Mouse (Mus musculus): Measurements from ENCODE around the gene Wwc1. TPM values are rescaled to one million over a fixed set of nuclear protein-coding genes. Genes with fewer than 3 reads are reported as not detected.

Wwc1 gene
- polyA plus RNA-seq, 1 experiment from 2014 or later: 2.0 TPM

DNA sequence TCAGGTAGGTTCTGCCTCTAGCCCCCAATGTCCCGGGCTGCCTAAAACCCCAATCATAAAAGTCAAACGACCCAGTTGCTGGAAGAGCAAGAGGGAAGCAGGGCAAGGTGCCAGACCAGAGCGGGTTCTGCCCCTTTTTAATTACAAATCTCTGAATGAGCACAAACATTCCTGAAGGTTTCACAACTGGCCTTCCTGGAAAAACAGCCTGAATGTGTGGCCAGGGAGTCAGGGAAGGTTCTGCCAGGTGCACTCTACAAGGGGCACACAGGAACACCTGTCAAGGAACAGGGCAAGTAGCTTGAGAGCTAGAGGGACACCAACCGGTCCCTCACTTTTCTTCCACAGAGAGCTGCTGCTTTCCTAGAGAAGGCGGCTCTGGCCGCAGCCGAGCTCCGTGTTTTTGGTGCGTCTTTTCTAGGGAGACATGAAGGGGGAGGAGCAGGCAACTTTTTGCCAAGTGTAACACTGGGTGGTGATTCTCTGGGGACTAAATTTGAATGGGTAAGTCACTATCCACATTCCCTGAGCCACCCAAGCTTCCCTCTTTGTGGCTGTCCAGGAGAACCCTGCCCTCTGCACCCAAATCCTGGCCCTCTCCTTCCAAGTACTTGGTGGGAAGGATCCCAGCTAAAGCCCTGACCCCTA is 60.3 kb downstream of the Wwc1 start:
- H3K9ac ChIP-seq (ENCODE audit: low read length): no peak overlapping the region
- H3K27ac ChIP-seq (replicated peaks in 1 of 2; ENCODE audit: control insufficient read depth in 1 of 2, insufficient read depth in 1 of 2, low read depth in 2 of 2, low read length in 2 of 2): no peak overlapping the region
- ATAC-seq (ENCODE audit: insufficient number of reproducible peaks, insufficient read depth, low FRiP score, low read depth): no peak
- no peak overlapping the region for H3K4me2 ChIP-seq (ENCODE audit: low read length)
- 67% methylated on average over 9 of the region's 9 CpGs for WGBS
- no peaks in the 10 kb centered on the region for H3K36me3 ChIP-seq (ENCODE audit: control insufficient read depth, insufficient read depth, low read length)
- H3K9me3 ChIP-seq (ENCODE audit: control insufficient read depth, low read length): no peaks in the 10 kb centered on the region
- H3K27me3 ChIP-seq (ENCODE audit: control insufficient read depth, insufficient read depth, low read length): no peaks in the 10 kb centered on the region
- no peak overlapping the region for H3K4me3 ChIP-seq (ENCODE audit: control insufficient read depth in 1 of 2, insufficient read depth in 1 of 2, low read depth in 1 of 2, low read length in 2 of 2)
- H3K4me1 ChIP-seq (ENCODE audit: control insufficient read depth in 2 of 2, insufficient read depth in 2 of 2, low read length in 2 of 2): peaks cover 4 to 7% of the 10 kb centered on the region in 2 experiments; a peak in 3 of 4 replicates

DNA sequence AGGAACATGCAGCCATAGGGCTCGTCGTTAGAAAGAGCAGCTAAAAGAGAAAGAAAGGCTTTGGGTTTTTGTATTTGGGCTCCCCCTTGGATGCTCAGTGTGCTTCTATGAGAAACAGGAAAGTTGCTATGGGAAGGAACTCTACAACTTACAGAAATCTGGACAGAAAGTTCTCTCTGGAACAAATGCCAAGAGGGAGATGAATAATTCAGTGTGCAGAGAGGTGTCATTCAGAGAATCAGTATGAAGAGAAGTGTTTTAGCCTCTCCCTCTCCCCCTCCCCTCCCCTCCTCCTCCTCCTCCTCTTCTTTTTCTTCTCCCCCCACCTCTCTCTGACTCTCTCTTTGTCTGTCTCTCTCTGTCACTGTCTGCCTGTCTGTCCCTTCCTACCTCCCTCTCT is 60.9 kb downstream of the Wwc1 start:
- no peak for ATAC-seq (ENCODE audit: insufficient number of reproducible peaks, insufficient read depth, low FRiP score, low read depth)
- 64% methylated on average over 2 of the region's 2 CpGs for WGBS
- Histone ChIP-seq H3K9ac (ENCODE audit: low read length) (no peak overlapping the region), H3K27ac (replicated peaks in 1 of 2; ENCODE audit: control insufficient read depth in 1 of 2, insufficient read depth in 1 of 2, low read depth in 2 of 2, low read length in 2 of 2) (no peak overlapping the region), H3K9me3 (ENCODE audit: control insufficient read depth, low read length) (no peaks in the 10 kb centered on the region), H3K4me2 (ENCODE audit: low read length) (no peak overlapping the region), H3K4me1 (ENCODE audit: control insufficient read depth in 2 of 2, insufficient read depth in 2 of 2, low read length in 2 of 2) (peaks cover 4 to 7% of the 10 kb centered on the region in 2 experiments; a peak in 2 of 4 replicates), H3K27me3 (ENCODE audit: control insufficient read depth, insufficient read depth, low read length) (no peaks in the 10 kb centered on the region), H3K4me3 (ENCODE audit: control insufficient read depth in 1 of 2, insufficient read depth in 1 of 2, low read depth in 1 of 2, low read length in 2 of 2) (no peak overlapping the region), H3K36me3 (ENCODE audit: control insufficient read depth, insufficient read depth, low read length) (no peaks in the 10 kb centered on the region)

DNA sequence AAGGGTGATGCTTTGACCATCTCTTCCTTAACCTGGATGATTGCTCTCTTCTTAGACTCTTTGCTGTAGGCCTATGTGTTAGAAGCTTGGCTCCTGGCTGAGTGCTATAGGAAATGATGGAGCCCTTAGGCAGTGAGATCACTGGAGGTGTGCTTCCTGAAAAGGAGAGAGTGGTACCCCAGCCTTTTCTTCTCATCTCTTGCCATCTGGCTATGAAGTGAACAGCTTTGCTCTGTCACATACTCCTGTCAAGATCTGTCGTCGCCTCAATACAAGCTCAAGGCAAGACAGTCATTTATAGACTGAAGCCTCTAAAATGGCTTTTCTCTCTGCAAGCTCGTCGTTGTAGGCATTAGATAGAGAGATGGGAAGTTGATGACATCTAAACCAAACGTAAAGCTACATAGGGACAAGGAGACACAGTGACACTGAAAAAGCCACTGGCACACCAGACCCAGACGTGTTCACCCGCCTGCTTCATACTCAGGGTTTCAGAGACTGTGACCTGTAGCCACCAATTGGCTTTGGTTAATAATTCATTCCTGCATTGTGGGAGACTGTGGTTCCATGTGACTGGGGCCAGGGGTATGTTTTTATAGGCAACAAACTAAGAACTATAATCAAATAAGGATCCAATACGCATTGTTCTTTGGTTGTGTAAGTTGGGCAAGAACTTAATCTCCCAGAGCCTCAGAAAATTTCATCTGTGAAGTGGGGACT is 63.7 kb downstream of the Wwc1 start:
- no peak for ATAC-seq (ENCODE audit: insufficient number of reproducible peaks, insufficient read depth, low FRiP score, low read depth)
- Histone ChIP-seq H3K27me3 (ENCODE audit: control insufficient read depth, insufficient read depth, low read length) (no peaks in the 10 kb centered on the region), H3K27ac (replicated peaks in 1 of 2; ENCODE audit: control insufficient read depth in 1 of 2, insufficient read depth in 1 of 2, low read depth in 2 of 2, low read length in 2 of 2) (no peak overlapping the region)

DNA sequence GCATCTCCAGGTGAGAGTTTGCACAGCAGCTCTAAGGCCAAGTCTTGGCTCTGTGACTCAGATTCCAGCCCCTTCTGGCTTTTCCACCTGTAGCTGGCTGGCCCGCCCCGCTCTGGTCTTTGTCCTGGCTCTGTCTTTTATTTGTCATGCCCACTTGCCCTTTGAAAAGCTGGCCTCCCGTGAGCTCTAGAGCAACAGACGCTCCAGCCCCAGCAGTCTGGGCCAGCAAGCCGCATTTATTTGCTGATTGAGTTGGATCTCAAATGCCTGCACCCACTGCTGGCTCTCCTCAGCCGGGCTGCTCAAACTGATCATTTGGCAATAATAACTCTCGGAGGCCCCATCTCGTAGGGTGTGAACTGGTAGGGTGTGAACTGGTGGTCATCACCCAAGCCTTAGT is 64.8 kb downstream of the Wwc1 start:
- H3K27me3 ChIP-seq (ENCODE audit: control insufficient read depth, insufficient read depth, low read length): no peaks in the 10 kb centered on the region
- H3K27ac ChIP-seq (replicated peaks in 1 of 2; ENCODE audit: control insufficient read depth in 1 of 2, insufficient read depth in 1 of 2, low read depth in 2 of 2, low read length in 2 of 2): no peak overlapping the region
- no peak overlapping the region for H3K4me3 ChIP-seq (ENCODE audit: control insufficient read depth in 1 of 2, insufficient read depth in 1 of 2, low read depth in 1 of 2, low read length in 2 of 2)
- H3K4me2 ChIP-seq (ENCODE audit: low read length): no peak overlapping the region
- no peak overlapping the region for H3K9ac ChIP-seq (ENCODE audit: low read length)
- no peaks in the 10 kb centered on the region for H3K36me3 ChIP-seq (ENCODE audit: control insufficient read depth, insufficient read depth, low read length)
- no peak for ATAC-seq (ENCODE audit: insufficient number of reproducible peaks, insufficient read depth, low FRiP score, low read depth)
- peaks cover 4 to 7% of the 10 kb centered on the region in 2 experiments; a peak in 2 of 4 replicates for H3K4me1 ChIP-seq (ENCODE audit: control insufficient read depth in 2 of 2, insufficient read depth in 2 of 2, low read length in 2 of 2)
- 63% methylated on average over 8 of the region's 8 CpGs for WGBS
- no peaks in the 10 kb centered on the region for H3K9me3 ChIP-seq (ENCODE audit: control insufficient read depth, low read length)

More for the DNA sequence above, 63.7 kb downstream of the Wwc1 start:
- H3K9ac ChIP-seq (ENCODE audit: low read length): no peak overlapping the region
- H3K9me3 ChIP-seq (ENCODE audit: control insufficient read depth, low read length): no peaks in the 10 kb centered on the region
- no peaks in the 10 kb centered on the region for H3K36me3 ChIP-seq (ENCODE audit: control insufficient read depth, insufficient read depth, low read length)
- WGBS: 60% methylated on average over 8 of the region's 8 CpGs
- peaks cover 4 to 7% of the 10 kb centered on the region in 2 experiments; a peak in 2 of 4 replicates for H3K4me1 ChIP-seq (ENCODE audit: control insufficient read depth in 2 of 2, insufficient read depth in 2 of 2, low read length in 2 of 2)
- no peak overlapping the region for H3K4me3 ChIP-seq (ENCODE audit: control insufficient read depth in 1 of 2, insufficient read depth in 1 of 2, low read depth in 1 of 2, low read length in 2 of 2)
- H3K4me2 ChIP-seq (ENCODE audit: low read length): no peak overlapping the region

DNA sequence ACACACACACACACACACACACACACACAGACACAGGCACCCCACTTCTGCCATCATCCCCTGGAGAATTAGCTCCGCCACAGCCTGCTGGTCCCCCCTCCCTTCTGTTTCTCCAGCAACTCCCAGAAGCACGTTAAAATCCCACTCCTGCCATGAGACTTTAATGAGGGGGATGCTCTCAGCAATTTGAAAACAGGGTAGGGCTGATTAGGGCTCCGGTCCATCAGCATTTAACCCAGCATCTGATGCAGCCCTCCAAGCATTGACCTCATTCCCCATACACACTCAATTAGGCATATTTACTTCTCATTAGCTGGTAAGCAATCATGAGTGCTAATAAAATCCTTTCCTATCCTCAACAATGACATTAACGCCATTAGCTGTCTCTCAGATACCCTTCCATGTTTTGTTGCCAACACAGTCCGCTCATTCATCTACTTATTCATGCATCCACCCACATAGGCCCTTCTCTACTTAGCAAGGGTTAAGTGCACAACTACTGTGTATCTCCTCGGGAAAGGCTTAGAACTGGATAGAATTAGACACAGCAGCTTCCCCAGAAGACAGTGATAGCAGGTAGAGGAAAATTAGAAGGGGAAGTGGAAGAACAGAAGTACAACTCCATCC is 66.8 kb downstream of the Wwc1 start:
- Histone ChIP-seq H3K36me3 (ENCODE audit: control insufficient read depth, insufficient read depth, low read length) (no peaks in the 10 kb centered on the region), H3K4me1 (ENCODE audit: control insufficient read depth in 2 of 2, insufficient read depth in 2 of 2, low read length in 2 of 2) (peaks cover 4 to 7% of the 10 kb centered on the region in 2 experiments; a peak in 2 of 4 replicates), H3K4me2 (ENCODE audit: low read length) (no peak overlapping the region), H3K9ac (ENCODE audit: low read length) (no peak overlapping the region), H3K9me3 (ENCODE audit: control insufficient read depth, low read length) (no peaks in the 10 kb centered on the region), H3K27me3 (ENCODE audit: control insufficient read depth, insufficient read depth, low read length) (no peaks in the 10 kb centered on the region), H3K27ac (replicated peaks in 1 of 2; ENCODE audit: control insufficient read depth in 1 of 2, insufficient read depth in 1 of 2, low read depth in 2 of 2, low read length in 2 of 2) (no peak overlapping the region), H3K4me3 (ENCODE audit: control insufficient read depth in 1 of 2, insufficient read depth in 1 of 2, low read depth in 1 of 2, low read length in 2 of 2) (no peak overlapping the region)
- no peak for ATAC-seq (ENCODE audit: insufficient number of reproducible peaks, insufficient read depth, low FRiP score, low read depth)
- 75% methylated on average over 6 of the region's 6 CpGs for WGBS

DNA sequence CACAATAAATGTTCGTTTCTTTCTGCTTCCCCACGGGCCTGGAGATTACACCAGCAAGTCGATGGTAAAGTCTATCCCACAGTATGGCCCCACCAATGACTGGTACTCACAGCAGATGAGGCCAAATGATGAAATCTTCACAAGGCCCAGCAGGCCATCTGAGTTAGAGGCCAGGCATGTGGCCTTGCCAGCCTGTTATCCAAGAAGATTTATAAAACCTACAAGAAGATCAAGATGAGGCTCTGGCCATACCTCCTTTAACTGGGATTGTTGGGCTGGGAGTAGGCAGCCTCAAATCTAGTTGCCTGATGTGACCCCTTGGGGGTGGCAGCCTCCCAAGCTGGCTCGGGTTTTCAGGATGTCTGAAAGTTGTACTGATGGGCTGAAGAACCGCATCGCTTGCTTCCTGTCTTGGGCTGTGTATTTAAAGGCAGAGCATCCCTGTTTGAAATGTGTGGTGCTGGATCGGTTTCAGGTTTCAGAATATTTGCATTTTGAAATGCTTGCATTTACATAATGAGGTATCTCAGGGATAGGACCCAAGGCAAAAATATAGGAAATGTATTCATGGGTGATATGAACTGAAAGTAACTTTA is 75.3 kb downstream of the Wwc1 start:
- H3K9ac ChIP-seq (ENCODE audit: low read length): no peak overlapping the region
- ATAC-seq (ENCODE audit: insufficient number of reproducible peaks, insufficient read depth, low FRiP score, low read depth): no peak

DNA sequence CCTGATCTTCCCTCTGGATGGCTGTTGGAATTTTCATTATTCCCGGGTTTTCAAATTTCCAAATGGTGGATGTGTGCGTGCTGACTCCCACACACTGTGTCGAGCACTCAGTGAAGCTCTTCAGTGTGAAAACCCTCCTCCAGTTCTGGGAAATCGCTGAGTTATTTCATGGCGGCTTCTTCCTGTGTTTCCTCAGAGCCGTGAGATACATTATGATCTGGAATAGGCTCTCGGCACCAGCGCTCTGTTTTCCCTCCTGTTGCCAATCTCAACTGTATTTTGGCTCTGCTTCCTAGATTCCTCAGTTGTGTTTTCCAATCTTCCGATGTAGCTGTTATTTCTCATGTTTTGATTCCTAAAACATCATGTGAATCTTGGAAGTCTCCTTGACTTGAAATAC is 77.2 kb downstream of the Wwc1 start:
- Histone ChIP-seq H3K36me3 (ENCODE audit: control insufficient read depth, insufficient read depth, low read length) (no peaks in the 10 kb centered on the region), H3K4me3 (ENCODE audit: control insufficient read depth in 1 of 2, insufficient read depth in 1 of 2, low read depth in 1 of 2, low read length in 2 of 2) (no peak overlapping the region)
- 72% methylated on average over 9 of the region's 9 CpGs for WGBS

More for the DNA sequence above, 75.3 kb downstream of the Wwc1 start:
- Histone ChIP-seq H3K4me3 (ENCODE audit: control insufficient read depth in 1 of 2, insufficient read depth in 1 of 2, low read depth in 1 of 2, low read length in 2 of 2) (no peak overlapping the region), H3K4me2 (ENCODE audit: low read length) (no peak overlapping the region), H3K36me3 (ENCODE audit: control insufficient read depth, insufficient read depth, low read length) (no peaks in the 10 kb centered on the region), H3K4me1 (ENCODE audit: control insufficient read depth in 2 of 2, insufficient read depth in 2 of 2, low read length in 2 of 2) (no peaks in the 10 kb centered on the region), H3K9me3 (ENCODE audit: control insufficient read depth, low read length) (no peaks in the 10 kb centered on the region), H3K27me3 (ENCODE audit: control insufficient read depth, insufficient read depth, low read length) (no peaks in the 10 kb centered on the region), H3K27ac (replicated peaks in 1 of 2; ENCODE audit: control insufficient read depth in 1 of 2, insufficient read depth in 1 of 2, low read depth in 2 of 2, low read length in 2 of 2) (no peak overlapping the region)
- WGBS: 81% methylated on average over 7 of the region's 7 CpGs

More for the DNA sequence above, 77.2 kb downstream of the Wwc1 start:
- Histone ChIP-seq H3K4me1 (ENCODE audit: control insufficient read depth in 2 of 2, insufficient read depth in 2 of 2, low read length in 2 of 2) (no peaks in the 10 kb centered on the region), H3K27me3 (ENCODE audit: control insufficient read depth, insufficient read depth, low read length) (no peaks in the 10 kb centered on the region), H3K9ac (ENCODE audit: low read length) (no peak overlapping the region), H3K27ac (replicated peaks in 1 of 2; ENCODE audit: control insufficient read depth in 1 of 2, insufficient read depth in 1 of 2, low read depth in 2 of 2, low read length in 2 of 2) (no peak overlapping the region), H3K4me2 (ENCODE audit: low read length) (no peak overlapping the region), H3K9me3 (ENCODE audit: control insufficient read depth, low read length) (no peaks in the 10 kb centered on the region)
- no peak for ATAC-seq (ENCODE audit: insufficient number of reproducible peaks, insufficient read depth, low FRiP score, low read depth)
